In the genomic region with DNA sequence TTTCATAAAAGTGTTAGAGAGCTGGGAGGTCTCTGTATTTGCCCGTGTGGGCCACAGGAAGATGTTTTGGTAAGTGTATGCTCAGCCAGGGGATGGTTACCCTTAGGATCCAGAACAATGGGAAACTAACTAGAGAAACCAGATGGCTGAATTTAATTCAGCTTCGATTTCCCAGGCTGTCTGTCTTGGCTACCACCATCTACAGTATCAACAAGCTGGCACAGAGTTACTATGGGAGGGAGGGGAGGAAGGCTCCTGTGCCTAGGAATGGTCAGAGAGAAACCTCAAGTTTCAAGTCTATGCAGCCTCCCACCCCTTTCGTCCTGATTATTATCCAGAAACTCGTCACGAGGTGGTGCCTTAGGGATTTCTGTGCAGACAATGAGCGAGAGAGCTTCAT, we compare ENCODE assay signal across 21 mouse cellular contexts. TPM values are rescaled to one million over a fixed set of nuclear protein-coding genes. Genes with fewer than 3 reads are reported as not detected.
DNase-seq lines count a peak whose midpoint lies in the region; ATAC-seq and TF ChIP-seq lines count a peak whose summit lies in the region.
"Had no signal": no experiment of that assay in that cellular context is flagged by ENCODE, and none has a peak within 500 bp of the region (broad histone marks: within the 10 kb centered on the region; RNA-seq: fewer than 3 reads in every experiment).

No protein-coding gene starts in this region.

- H3K4me2 ChIP-seq in forebrain, embryonic 13.5 days: no peak overlapping the region
- no peak overlapping the region for H3K4me2 ChIP-seq in intestine, embryonic 14.5 days (ENCODE audit: low read length)
- no peak overlapping the region for H3K4me2 ChIP-seq in intestine, embryonic 15.5 days (replicated peaks)
- no peak overlapping the region for H3K4me2 ChIP-seq in CH12.LX (ENCODE audit: insufficient read depth, low read depth, poor library complexity, severe bottlenecking)
- H3K4me2 ChIP-seq: embryonic facial prominence, embryonic 13.5 days; hindbrain, embryonic 14.5 days had no signal

- 77% methylated on average over 6 of the region's 6 CpGs for WGBS in forebrain, embryonic 13.5 days
- WGBS in forebrain, embryonic 10.5 days: 87% methylated on average over 6 of the region's 6 CpGs
- WGBS in intestine, embryonic 14.5 days: 79% methylated on average over 6 of the region's 6 CpGs
- WGBS in intestine, embryonic 15.5 days: 77% methylated on average over 6 of the region's 6 CpGs

- in situ Hi-C loops in CH12.LX (cut with MboI; ENCODE audit: low pct_ligation_motif_present, low pct_unique_long_range_greater_than_20kb, low sequenced_read_pairs): no loop called here

- no peak for TF ChIP-seq POLR2A in CH12.LX (IDR thresholded peaks at IDR 0.05; ENCODE audit: low read depth, low read length)

- no peaks in the 10 kb centered on the region for H3K27me3 ChIP-seq in forebrain, embryonic 13.5 days
- peaks cover 3% of the 10 kb centered on the region; the same call in 1 of the 2 replicates for H3K27me3 ChIP-seq in forebrain, embryonic 10.5 days (ENCODE audit: poor library complexity, severe bottlenecking)
- no peaks in the 10 kb centered on the region for H3K27me3 ChIP-seq in intestine, embryonic 14.5 days (replicated peaks; ENCODE audit: control insufficient read depth, insufficient read depth, low read length)
- H3K27me3 ChIP-seq in intestine, embryonic 15.5 days (replicated peaks): no peaks in the 10 kb centered on the region
- H3K27me3 ChIP-seq in CH12.LX (replicated peaks): no peaks in the 10 kb centered on the region
- H3K27me3 ChIP-seq: embryonic facial prominence, embryonic 13.5 days; Patski had no signal

- H3K27ac ChIP-seq in forebrain, embryonic 13.5 days: no peak overlapping the region
- no peak overlapping the region for H3K27ac ChIP-seq in forebrain, embryonic 10.5 days
- H3K27ac ChIP-seq in intestine, embryonic 14.5 days (ENCODE audit: low read depth): no peak overlapping the region
- H3K27ac ChIP-seq in intestine, embryonic 15.5 days: no peak overlapping the region
- peak overlapping the region; percentile 56; the same call in 1 of the 2 replicates for H3K27ac ChIP-seq in CH12.LX (ENCODE audit: insufficient read depth, low read depth)
- peak overlapping the region; percentile 17 for H3K27ac ChIP-seq in brown adipose tissue, adult 24 weeks (replicated peaks; ENCODE audit: low read depth, low read length)
- H3K27ac ChIP-seq: embryonic facial prominence, embryonic 13.5 days; heart, embryonic 10.5 days; hindbrain, embryonic 14.5 days had no signal

- H3K79me2 ChIP-seq in CH12.LX (replicated peaks; ENCODE audit: control insufficient read depth, extremely low read depth, insufficient read depth, poor library complexity, severe bottlenecking): no peaks in the 10 kb centered on the region

- ATAC-seq in forebrain, embryonic 13.5 days: 0 out of 2 replicates have a peak, but pooled peaks have one; percentile 21
- ATAC-seq in intestine, embryonic 14.5 days (replicated peaks; ENCODE audit: low FRiP score, low TSS enrichment, low read depth): no peak
- no peak for ATAC-seq in intestine, embryonic 15.5 days
- ATAC-seq: activated CD4-positive, CD25-positive, alpha-beta regulatory T cell, adult 4 months; Patski had no signal

- TF ChIP-seq CTCF in CH12.LX (conservative IDR thresholded peaks at IDR 0.05 in 1 of 2, IDR thresholded peaks at IDR 0.05 in 1 of 2; ENCODE audit: low read depth in 2 of 2, low read length in 2 of 2): no peak

- no peak overlapping the region for H3K9ac ChIP-seq in forebrain, embryonic 13.5 days
- no peak overlapping the region for H3K9ac ChIP-seq in intestine, embryonic 14.5 days (ENCODE audit: low read length)
- H3K9ac ChIP-seq in intestine, embryonic 15.5 days: no peak overlapping the region
- H3K9ac ChIP-seq in CH12.LX (ENCODE audit: insufficient read depth, low read depth): peak overlapping the region; percentile 17; the same call in 1 of the 2 replicates
- H3K9ac ChIP-seq: embryonic facial prominence, embryonic 13.5 days; hindbrain, embryonic 14.5 days had no signal

- no peak for DNase-seq in forebrain, embryonic 10.5 days (ENCODE audit: extremely low spot score, low spot score)
- peak; percentile 24 for DNase-seq in intestine, embryonic 14.5 days (ENCODE audit: low spot score)
- DNase-seq in CH12.LX (ENCODE audit: extremely low read depth): no peak
- no peak for DNase-seq in kidney, postnatal 14 days
- no peak for DNase-seq in lung, postnatal 14 days
- DNase-seq: adrenal gland, postnatal 14 days; cerebellum, adult 11 months; cerebellum, adult 8-10 months; cerebellum, postnatal 36 days; gastrocnemius, postnatal 10 days; heart, adult 18-20 months; heart, postnatal 14 days; kidney, adult 11 months had no signal

- dilution Hi-C loops in CH12.LX (cut with MboI; ENCODE audit: extremely low pct_ligation_motif_present, extremely low pct_unique_long_range_greater_than_20kb, low sequenced_read_pairs): no loop called here

- TF ChIP-seq EP300 in CH12.LX (IDR thresholded peaks at IDR 0.05; ENCODE audit: low read length): no peak

- no peaks in the 10 kb centered on the region for H3K36me3 ChIP-seq in forebrain, embryonic 13.5 days (ENCODE audit: poor library complexity, severe bottlenecking)
- H3K36me3 ChIP-seq in forebrain, embryonic 10.5 days (replicated peaks): no peaks in the 10 kb centered on the region
- no peaks in the 10 kb centered on the region for H3K36me3 ChIP-seq in intestine, embryonic 14.5 days (ENCODE audit: control insufficient read depth, insufficient read depth, low read length)
- H3K36me3 ChIP-seq in intestine, embryonic 15.5 days: no peaks in the 10 kb centered on the region
- no peaks in the 10 kb centered on the region for H3K36me3 ChIP-seq in CH12.LX (replicated peaks in 1 of 2; ENCODE audit: control insufficient read depth in 1 of 2, insufficient read depth in 1 of 2, low read length in 1 of 2)
- H3K36me3 ChIP-seq: embryonic facial prominence, embryonic 13.5 days; heart, embryonic 10.5 days had no signal

- no peaks in the 10 kb centered on the region for H3K9me3 ChIP-seq in forebrain, embryonic 13.5 days (replicated peaks)
- H3K9me3 ChIP-seq in forebrain, embryonic 10.5 days: no peaks in the 10 kb centered on the region
- H3K9me3 ChIP-seq in intestine, embryonic 14.5 days (ENCODE audit: control insufficient read depth, low read length): no peaks in the 10 kb centered on the region
- no peaks in the 10 kb centered on the region for H3K9me3 ChIP-seq in intestine, embryonic 15.5 days
- peaks cover 2% of the 10 kb centered on the region for H3K9me3 ChIP-seq in CH12.LX (replicated peaks; ENCODE audit: low read length)
- H3K9me3 ChIP-seq: embryonic facial prominence, embryonic 13.5 days; heart, embryonic 10.5 days had no signal

- no peaks in the 10 kb centered on the region for H3K4me1 ChIP-seq in forebrain, embryonic 13.5 days
- H3K4me1 ChIP-seq in forebrain, embryonic 10.5 days: peaks cover 8% of the 10 kb centered on the region; the same call in 1 of the 2 replicates
- H3K4me1 ChIP-seq in intestine, embryonic 14.5 days (replicated peaks; ENCODE audit: control insufficient read depth, insufficient read depth, low read length): no peaks in the 10 kb centered on the region
- no peaks in the 10 kb centered on the region for H3K4me1 ChIP-seq in intestine, embryonic 15.5 days (replicated peaks)
- H3K4me1 ChIP-seq in CH12.LX (ENCODE audit: control insufficient read depth in 1 of 2, insufficient read depth in 2 of 2): peaks cover 27 to 44% of the 10 kb centered on the region in 2 experiments
- peaks cover 13% of the 10 kb centered on the region for H3K4me1 ChIP-seq in brown adipose tissue, adult 24 weeks (ENCODE audit: control insufficient read depth, insufficient read depth, insufficient read length, low read length)

- no peak overlapping the region for H3K4me3 ChIP-seq in forebrain, embryonic 13.5 days
- H3K4me3 ChIP-seq in forebrain, embryonic 10.5 days: no peak overlapping the region
- H3K4me3 ChIP-seq in intestine, embryonic 14.5 days (ENCODE audit: low read depth, low read length): no peak overlapping the region
- H3K4me3 ChIP-seq in intestine, embryonic 15.5 days (replicated peaks): no peak overlapping the region
- H3K4me3 ChIP-seq in CH12.LX (replicated peaks in 1 of 3; ENCODE audit: low read depth in 2 of 3, low read length in 2 of 3, poor library complexity in 1 of 3): no peak overlapping the region
- H3K4me3 ChIP-seq in brown adipose tissue, adult 24 weeks (ENCODE audit: insufficient read depth, low read depth, low read length): no peak overlapping the region
- H3K4me3 ChIP-seq: embryonic facial prominence, embryonic 13.5 days; heart, embryonic 10.5 days had no signal

- TF ChIP-seq RAD21 in CH12.LX (IDR thresholded peaks at IDR 0.05; ENCODE audit: low read depth, low read length): no peak

TF ChIP-seq in CH12.LX, 34 proteins besides CTCF, POLR2A, EP300 and RAD21 (continues in another document):
- TF ChIP-seq CHD1 (IDR thresholded peaks at IDR 0.05; ENCODE audit: low read depth, low read length) (no peak), MYC (IDR thresholded peaks at IDR 0.05; ENCODE audit: low read depth, low read length) (no peak), ELF1 (IDR thresholded peaks at IDR 0.05; ENCODE audit: low read depth, low read length) (no peak), HCFC1 (IDR thresholded peaks at IDR 0.05; ENCODE audit: low read depth, low read length) (no peak), SIN3A (IDR thresholded peaks at IDR 0.05; ENCODE audit: low read length) (no peak), JUN (IDR thresholded peaks at IDR 0.05; ENCODE audit: insufficient read depth, low read depth, low read length) (no peak), PAX5 (IDR thresholded peaks at IDR 0.05; ENCODE audit: low read length) (no peak), ZKSCAN1 (IDR thresholded peaks at IDR 0.05; ENCODE audit: borderline replicate concordance, low read depth, low read length) (no peak), TCF12 (IDR thresholded peaks at IDR 0.05; ENCODE audit: low read depth, low read length) (no peak), ZC3H11A (IDR thresholded peaks at IDR 0.05; ENCODE audit: low read depth, low read length) (no peak), E2F4 (IDR thresholded peaks at IDR 0.05; ENCODE audit: insufficient replicate concordance, low read depth, low read length) (no peak), NELFE (IDR thresholded peaks at IDR 0.05; ENCODE audit: low read depth, low read length) (no peak), ZMIZ1 (IDR thresholded peaks at IDR 0.05; ENCODE audit: low read depth, low read length) (no peak), IRF4 (IDR thresholded peaks at IDR 0.05; ENCODE audit: low read depth, low read length) (no peak)

RNA-seq across cellular contexts. Expression of gene Abcd3, which starts 55.6 kb away (rescaled TPM):
- polyA plus RNA-seq in forebrain, embryonic 13.5 days (2015; fragmentation: Nextera tagmentation; extraction: Ambion mirVana): 60.1 and 64.1 TPM in 2 replicates
- polyA plus RNA-seq in forebrain, embryonic 10.5 days (2016; fragmentation: Nextera tagmentation; extraction: Ambion mirVana): 45.6 and 46.6 TPM in 2 replicates
- 56.8 and 61.7 TPM in 2 replicates for polyA plus RNA-seq in intestine, embryonic 14.5 days (2014; fragmentation: Nextera tagmentation; extraction: Ambion mirVana)
- 59.4 and 61.7 TPM in 2 replicates for polyA plus RNA-seq in intestine, embryonic 15.5 days (2015; fragmentation: Nextera tagmentation; extraction: Ambion mirVana)
- total RNA-seq in CH12.LX (2012; rRNA removed) (52.3 and 65.9 TPM in 2 replicates), CH12.LX (2014; rRNA removed) (53.5 and 56.5 TPM in 2 replicates)
- 53.8 and 54.1 TPM in 2 replicates for polyA plus RNA-seq in CH12.LX (2012; ENCODE audit: insufficient read length, low read depth)
- 166 and 209 TPM in 2 replicates for polyA plus RNA-seq in brown adipose tissue, adult 24 weeks (2012; ENCODE audit: insufficient read depth, insufficient read length, missing spikeins)

Comparison
In these comparisons a context has a peak if more than half of its experiments do, and no peak if none do; other contexts are left out.
1. H3K27ac ChIP-seq: peak in CH12.LX (single experiment) and brown adipose tissue, adult 24 weeks (single experiment); none in forebrain, embryonic 13.5 days (single experiment), forebrain, embryonic 10.5 days (single experiment), intestine, embryonic 14.5 days (single experiment) and intestine, embryonic 15.5 days (single experiment).